Mouse (Mus musculus) urinary bladder, postnatal 4 days (tissue): ENCODE results near the gene Ramp2.
A peak's percentile ranks its signal among the peaks of the same experiment; 100 is the strongest.

Experiments used
- DNase-seq, 2 experiments: peaks; one replicate each; pipeline ENCODE4 v3.0.0; 2021 to 2022; ENCODE audit warnings: low spot score in 2 of 2

Ramp2 gene

GRCm38 (mm10) chr11:101245855-101246701 is at the start of gene Ramp2:
Ramp2 (plus strand) TSS chr11:101246028.
- peak in 1 of 2 experiments; percentile 65 for DNase-seq

- DNase-seq: no peak
Measured at GRCm38 (mm10) chr11:101196175-101196574, 49.7 kb upstream of the Ramp2 start.

- DNase-seq: no peak
Measured at GRCm38 (mm10) chr11:101199555-101199954, 46.3 kb upstream of the Ramp2 start.

- DNase-seq: no peak
Measured at GRCm38 (mm10) chr11:101200986-101201385, 44.8 kb upstream of the Ramp2 start.

GRCm38 (mm10) chr11:101211970-101212369 is 33.9 kb upstream of the Ramp2 start:
- no peak for DNase-seq

- no peak for DNase-seq
Measured at GRCm38 (mm10) chr11:101216936-101217335, 28.9 kb upstream of the Ramp2 start.

- no peak for DNase-seq
Measured at GRCm38 (mm10) chr11:101218436-101219055, 27.3 kb upstream of the Ramp2 start.

GRCm38 (mm10) chr11:101220853-101221252 is 25.0 kb upstream of the Ramp2 start:
- DNase-seq: no peak

- DNase-seq: no peak
Measured at GRCm38 (mm10) chr11:101221306-101221986, 24.4 kb upstream of the Ramp2 start.

GRCm38 (mm10) chr11:101224337-101224736 is 21.5 kb upstream of the Ramp2 start:
- DNase-seq: no peak

- no peak for DNase-seq
Measured at GRCm38 (mm10) chr11:101225331-101226064, 20.3 kb upstream of the Ramp2 start.

- DNase-seq: peak; percentile 90
Measured at GRCm38 (mm10) chr11:101226065-101226701, 19.6 kb upstream of the Ramp2 start, which contains the start of gene Ezh1. Ezh1 (minus strand) TSS chr11:101226463.

- no peak for DNase-seq
Measured at GRCm38 (mm10) chr11:101229361-101229900, 16.4 kb upstream of the Ramp2 start.

- DNase-seq: peak in 1 of 2 experiments; percentile 62
Measured at GRCm38 (mm10) chr11:101230061-101230511, 15.7 kb upstream of the Ramp2 start.

GRCm38 (mm10) chr11:101230526-101230925 is 15.3 kb upstream of the Ramp2 start:
- no peak for DNase-seq

GRCm38 (mm10) chr11:101230991-101231871 is 14.6 kb upstream of the Ramp2 start:
- peak; percentile 63 to 71 for DNase-seq

- DNase-seq: peak in 1 of 2 experiments; percentile 34
Measured at GRCm38 (mm10) chr11:101232010-101232839, 13.6 kb upstream of the Ramp2 start.

- no peak for DNase-seq
Measured at GRCm38 (mm10) chr11:101233240-101233639, 12.6 kb upstream of the Ramp2 start.

- no peak for DNase-seq
Measured at GRCm38 (mm10) chr11:101234124-101234523, 11.7 kb upstream of the Ramp2 start.
